Mouse (Mus musculus): ENCODE measurements at regions not wholly inside any gene's neighbourhood (a gene's known extent, or its start where the extent isn't known, plus 50 kb on each side); places are given as distances from the start of the nearest gene placed in this dataset.

GRCm38 (mm10) chr8:78148006-78148405 is 65.1 kb upstream of the Ttc29 start:
- no peak for DNase-seq (ENCODE audit: low spot score in 2 of 2)

GRCm38 (mm10) chr8:78154873-78155272 is 58.2 kb upstream of the Ttc29 start:
- DNase-seq (ENCODE audit: low spot score in 2 of 2), result no peak

GRCm38 (mm10) chr8:78162046-78162445 is 51.1 kb upstream of the Ttc29 start:
- no peak for DNase-seq (ENCODE audit: low spot score in 2 of 2)

- no peak for DNase-seq (ENCODE audit: low spot score in 2 of 2)
Measured at GRCm38 (mm10) chr8:78162763-78163508, 50.2 kb upstream of the Ttc29 start.

All from spleen, postnatal 4 days (tissue).